Mouse (Mus musculus): ENCODE results near the gene Sirt1. TPM values are rescaled to one million over a fixed set of nuclear protein-coding genes. Genes with fewer than 3 reads are reported as not detected.
"Not testable (repeated sequence)": the region's sequence is repeated elsewhere in the genome, so short reads cannot be mapped to it uniquely, and the experiment has no call there.

The Sirt1 gene
- polyA plus RNA-seq, 1 experiment from 2014 or later: 5.6 TPM

DNA sequence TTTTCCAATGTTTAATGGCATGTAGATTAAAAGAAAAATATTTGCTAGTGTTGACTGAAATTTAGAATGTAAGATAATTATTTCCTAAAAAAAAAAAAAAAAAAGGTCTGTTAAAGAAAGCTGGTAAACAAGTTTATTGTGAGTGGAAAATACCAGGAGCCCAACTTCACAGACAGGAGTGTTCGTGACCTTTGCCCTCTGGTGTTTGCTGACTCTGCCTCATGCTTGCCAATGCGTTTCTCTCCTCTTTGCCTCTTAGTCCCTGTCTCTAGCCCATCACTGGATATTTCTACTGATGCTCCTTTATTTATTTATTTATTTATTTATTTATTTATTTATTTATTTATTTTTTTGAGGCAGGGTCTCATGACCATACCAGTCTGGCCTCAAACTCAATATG lies 22.1 kb upstream of the Sirt1 start:
- WGBS (ENCODE audit: insufficient replicate concordance): 86% methylated on average over 2 of the region's 2 CpGs
- ATAC-seq (replicated peaks; ENCODE audit: insufficient number of reproducible peaks, low FRiP score, low TSS enrichment): no peak
- Histone ChIP-seq H3K4me2 (no peak overlapping the region), H3K9ac (ENCODE audit: low read depth, low read length) (no peak overlapping the region), H3K4me3 (ENCODE audit: low read depth, low read length) (no peak overlapping the region), H3K4me1 (ENCODE audit: control insufficient read depth, insufficient read depth, low read length) (no peaks in the 10 kb centered on the region), H3K9me3 (replicated peaks; ENCODE audit: control insufficient read depth, low read length) (no peaks in the 10 kb centered on the region), H3K27ac (ENCODE audit: low read depth, low read length) (no peak overlapping the region), H3K27me3 (ENCODE audit: control insufficient read depth, insufficient read depth, low read length) (no peaks in the 10 kb centered on the region), H3K36me3 (ENCODE audit: control insufficient read depth, insufficient read depth, low read length) (no peaks in the 10 kb centered on the region)

DNA sequence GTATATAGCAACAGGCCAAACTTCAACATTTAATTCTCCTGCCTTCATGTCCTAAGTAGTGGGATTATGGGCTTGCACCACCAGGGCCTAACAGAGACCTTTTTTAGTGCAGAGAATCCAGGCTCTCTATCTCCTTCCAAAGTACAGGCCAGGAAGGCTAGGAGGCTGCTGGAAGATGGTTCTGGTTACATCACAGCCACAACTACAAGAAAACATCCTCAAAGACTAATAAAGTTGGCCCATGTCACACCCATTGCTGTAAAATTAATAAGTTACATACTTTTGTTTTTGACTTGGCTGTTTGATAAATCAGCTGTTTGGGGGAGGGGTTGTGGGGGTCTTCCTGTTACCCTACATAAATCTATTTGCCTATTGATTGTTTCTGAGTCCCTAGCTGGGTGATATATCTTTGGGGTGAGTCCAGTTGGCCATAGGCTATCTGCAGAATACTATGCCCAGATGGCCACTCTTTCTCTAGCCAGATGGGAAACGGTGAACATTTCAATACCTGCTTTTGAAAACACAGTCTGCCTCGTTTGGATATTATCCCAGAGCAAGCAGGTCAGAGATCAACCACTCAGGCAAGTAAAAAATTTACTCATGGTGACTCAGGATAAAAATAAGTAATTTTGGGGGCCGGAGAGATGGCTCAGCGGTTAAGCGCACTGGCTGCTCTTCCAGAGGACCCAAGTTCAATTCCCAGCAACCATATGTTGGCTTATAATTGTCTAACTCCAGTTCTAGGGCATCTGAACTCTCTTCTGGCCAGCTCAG lies 21.4 kb upstream of the Sirt1 start:
- no peaks in the 10 kb centered on the region for H3K27me3 ChIP-seq (ENCODE audit: control insufficient read depth, insufficient read depth, low read length)
- H3K9me3 ChIP-seq (replicated peaks; ENCODE audit: control insufficient read depth, low read length): no peaks in the 10 kb centered on the region
- ATAC-seq (replicated peaks; ENCODE audit: insufficient number of reproducible peaks, low FRiP score, low TSS enrichment): no peak
- H3K4me3 ChIP-seq (ENCODE audit: low read depth, low read length): no peak overlapping the region
- 85% methylated on average over 5 of the region's 5 CpGs for WGBS (ENCODE audit: insufficient replicate concordance)
- H3K9ac ChIP-seq (ENCODE audit: low read depth, low read length): no peak overlapping the region
- H3K4me1 ChIP-seq (ENCODE audit: control insufficient read depth, insufficient read depth, low read length): no peaks in the 10 kb centered on the region
- H3K36me3 ChIP-seq (ENCODE audit: control insufficient read depth, insufficient read depth, low read length): no peaks in the 10 kb centered on the region
- H3K27ac ChIP-seq (ENCODE audit: low read depth, low read length): no peak overlapping the region
- H3K4me2 ChIP-seq: no peak overlapping the region

DNA sequence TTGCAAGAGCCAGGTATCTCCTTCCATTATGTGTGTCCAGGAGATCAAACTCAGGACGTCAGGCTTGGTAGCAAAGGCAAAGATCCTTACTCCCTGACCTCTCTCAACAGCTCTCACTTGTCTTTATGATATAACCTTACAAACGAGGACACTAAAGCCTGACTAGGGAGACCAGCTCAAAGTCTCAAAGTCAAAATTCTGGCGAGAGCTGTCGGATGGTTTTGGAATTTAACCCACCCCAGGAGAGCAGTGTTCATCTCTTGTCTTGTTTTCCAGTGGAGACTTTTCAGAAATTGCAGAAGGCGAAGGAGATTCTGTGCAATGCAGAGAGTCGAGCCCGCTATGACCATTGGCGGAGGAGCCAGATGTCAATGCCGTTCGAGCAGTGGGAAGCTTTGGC lies 15.5 kb upstream of the Sirt1 start:
- Histone ChIP-seq H3K27ac (ENCODE audit: low read depth, low read length) (no peak overlapping the region), H3K27me3 (ENCODE audit: control insufficient read depth, insufficient read depth, low read length) (no peaks in the 10 kb centered on the region), H3K4me3 (ENCODE audit: low read depth, low read length) (no peak overlapping the region), H3K4me1 (ENCODE audit: control insufficient read depth, insufficient read depth, low read length) (no peaks in the 10 kb centered on the region), H3K36me3 (ENCODE audit: control insufficient read depth, insufficient read depth, low read length) (no peaks in the 10 kb centered on the region), H3K9ac (ENCODE audit: low read depth, low read length) (no peak overlapping the region), H3K4me2 (no peak overlapping the region), H3K9me3 (replicated peaks; ENCODE audit: control insufficient read depth, low read length) (no peaks in the 10 kb centered on the region)
- 84% methylated on average over 10 of the region's 10 CpGs for WGBS (ENCODE audit: insufficient replicate concordance)
- ATAC-seq (replicated peaks; ENCODE audit: insufficient number of reproducible peaks, low FRiP score, low TSS enrichment): no peak

DNA sequence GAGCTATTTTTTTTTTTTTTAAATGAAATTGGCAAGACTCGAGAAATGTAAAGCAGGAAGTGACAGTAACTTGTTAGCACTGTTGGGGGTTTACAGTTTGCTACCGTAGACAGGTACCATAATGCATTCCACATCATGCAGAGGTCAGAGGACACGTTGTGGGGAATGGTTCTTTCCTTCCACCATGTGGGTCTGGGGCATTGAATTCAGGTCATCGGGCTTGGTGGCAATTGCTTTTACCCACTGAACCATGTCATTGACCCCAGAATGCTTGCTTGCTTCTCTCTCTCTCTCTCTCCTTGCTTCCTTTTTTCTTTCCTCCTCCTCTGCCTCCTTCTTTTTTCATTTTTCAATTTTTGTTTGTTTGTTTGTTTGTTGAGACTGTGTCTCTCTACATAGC lies 7.4 kb upstream of the Sirt1 start:
- no peaks in the 10 kb centered on the region for H3K9me3 ChIP-seq (replicated peaks; ENCODE audit: control insufficient read depth, low read length)
- H3K27ac ChIP-seq (ENCODE audit: low read depth, low read length): no peak overlapping the region
- H3K4me3 ChIP-seq (ENCODE audit: low read depth, low read length): no peak overlapping the region
- ATAC-seq (replicated peaks; ENCODE audit: insufficient number of reproducible peaks, low FRiP score, low TSS enrichment): no peak
- no peaks in the 10 kb centered on the region for H3K4me1 ChIP-seq (ENCODE audit: control insufficient read depth, insufficient read depth, low read length)
- H3K36me3 ChIP-seq (ENCODE audit: control insufficient read depth, insufficient read depth, low read length): no peaks in the 10 kb centered on the region
- no peak overlapping the region for H3K9ac ChIP-seq (ENCODE audit: low read depth, low read length)
- H3K27me3 ChIP-seq (ENCODE audit: control insufficient read depth, insufficient read depth, low read length): no peaks in the 10 kb centered on the region
- 74% methylated on average over 4 of the region's 4 CpGs for WGBS (ENCODE audit: insufficient replicate concordance)
- H3K4me2 ChIP-seq: no peak overlapping the region

DNA sequence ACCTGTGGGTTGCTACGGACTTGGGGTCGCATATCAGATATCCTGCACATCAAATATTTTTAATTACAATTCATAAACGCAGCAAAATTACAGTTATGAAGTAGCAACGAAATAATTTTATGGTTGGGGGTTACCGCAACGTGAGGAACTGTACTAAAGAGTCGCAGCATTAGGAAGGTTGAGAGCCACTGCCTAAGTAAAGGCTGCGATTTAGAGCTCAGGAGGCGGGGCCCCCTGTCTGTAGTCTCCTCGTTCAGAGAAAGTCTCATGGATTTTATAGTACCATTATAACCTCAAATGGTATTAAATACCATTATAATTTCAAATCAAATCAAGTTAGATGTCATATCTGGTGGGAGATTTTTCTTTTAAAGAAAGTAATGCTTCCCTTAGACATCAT lies 5.5 kb upstream of the Sirt1 start:
- WGBS (ENCODE audit: insufficient replicate concordance): 3% methylated on average over 10 of the region's 10 CpGs
- no peaks in the 10 kb centered on the region for H3K4me1 ChIP-seq (ENCODE audit: control insufficient read depth, insufficient read depth, low read length)
- H3K36me3 ChIP-seq (ENCODE audit: control insufficient read depth, insufficient read depth, low read length): no peaks in the 10 kb centered on the region
- peak overlapping the region; percentile 75 for H3K9ac ChIP-seq (ENCODE audit: low read depth, low read length)
- no peaks in the 10 kb centered on the region for H3K27me3 ChIP-seq (ENCODE audit: control insufficient read depth, insufficient read depth, low read length)
- H3K4me3 ChIP-seq (ENCODE audit: low read depth, low read length): peak overlapping the region; percentile 53
- H3K9me3 ChIP-seq (replicated peaks; ENCODE audit: control insufficient read depth, low read length): no peaks in the 10 kb centered on the region
- ATAC-seq (replicated peaks; ENCODE audit: insufficient number of reproducible peaks, low FRiP score, low TSS enrichment): no peak
- H3K4me2 ChIP-seq: peak overlapping the region; percentile 71
- peak overlapping the region; percentile 81 for H3K27ac ChIP-seq (ENCODE audit: low read depth, low read length)

DNA sequence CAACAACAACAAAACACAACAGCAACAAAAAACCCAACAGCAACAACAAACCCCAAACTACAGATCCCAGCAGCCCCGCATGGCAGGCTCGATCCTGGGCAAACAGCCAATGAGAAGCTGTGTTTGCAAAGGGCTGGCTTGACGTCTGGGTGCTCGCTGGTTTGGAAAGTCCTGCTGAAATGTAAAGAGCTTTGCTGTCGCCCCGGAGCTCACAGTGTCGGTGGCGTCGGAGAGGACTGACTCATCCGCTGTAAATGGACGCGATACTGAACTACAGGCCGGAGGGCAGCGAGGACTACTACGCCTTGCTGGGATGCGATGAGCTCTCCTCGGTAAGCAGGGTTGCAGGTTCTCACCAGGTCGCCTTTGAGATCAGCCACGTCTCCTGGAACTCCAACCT lies 4.9 kb upstream of the Sirt1 start:
- ATAC-seq (replicated peaks; ENCODE audit: insufficient number of reproducible peaks, low FRiP score, low TSS enrichment): peak; percentile 80
- Histone ChIP-seq H3K27ac (ENCODE audit: low read depth, low read length) (peak overlapping the region; percentile 81), H3K4me1 (ENCODE audit: control insufficient read depth, insufficient read depth, low read length) (no peaks in the 10 kb centered on the region), H3K9ac (ENCODE audit: low read depth, low read length) (peak overlapping the region; percentile 75), H3K36me3 (ENCODE audit: control insufficient read depth, insufficient read depth, low read length) (no peaks in the 10 kb centered on the region), H3K4me3 (ENCODE audit: low read depth, low read length) (peak overlapping the region; percentile 53), H3K27me3 (ENCODE audit: control insufficient read depth, insufficient read depth, low read length) (no peaks in the 10 kb centered on the region), H3K9me3 (replicated peaks; ENCODE audit: control insufficient read depth, low read length) (no peaks in the 10 kb centered on the region), H3K4me2 (peak overlapping the region; percentile 71)
- 0% methylated on average over 19 of the region's 19 CpGs for WGBS (ENCODE audit: insufficient replicate concordance)

DNA sequence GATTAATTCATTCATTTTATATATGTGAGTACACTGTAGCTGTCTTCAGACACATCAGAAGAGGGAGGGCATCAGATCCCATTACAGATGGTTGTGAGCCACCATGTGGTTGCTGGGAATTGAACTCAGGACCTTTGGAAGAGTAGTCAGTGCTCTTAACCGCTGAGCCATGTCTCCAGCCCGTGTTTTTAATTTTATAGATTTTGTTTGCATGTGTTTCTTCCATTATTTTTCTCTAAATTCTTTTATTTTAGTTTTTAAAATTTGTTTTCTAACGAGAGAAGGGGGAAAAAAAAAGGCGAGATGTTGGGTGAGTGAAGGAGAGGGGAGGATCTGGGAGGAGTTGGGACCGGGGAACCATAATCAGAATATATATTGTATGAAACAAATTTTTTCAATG lies 4.4 kb upstream of the Sirt1 start:
- Histone ChIP-seq H3K27ac (ENCODE audit: low read depth, low read length) (0 out of 2 replicates have a peak overlapping the region, but pooled peaks have one; percentile 81), H3K4me2 (peak overlapping the region; percentile 71), H3K9ac (ENCODE audit: low read depth, low read length) (peak overlapping the region; percentile 54; the same call in 1 of the 2 replicates), H3K4me3 (ENCODE audit: low read depth, low read length) (peak overlapping the region; percentile 53)
- H3K36me3 ChIP-seq (ENCODE audit: control insufficient read depth, insufficient read depth, low read length); H3K27me3 ChIP-seq (ENCODE audit: control insufficient read depth, insufficient read depth, low read length); H3K9me3 ChIP-seq (replicated peaks; ENCODE audit: control insufficient read depth, low read length); H3K4me1 ChIP-seq (ENCODE audit: control insufficient read depth, insufficient read depth, low read length); ATAC-seq (replicated peaks; ENCODE audit: insufficient number of reproducible peaks, low FRiP score, low TSS enrichment): not testable (repeated sequence)
- 26% methylated on average over 5 of the region's 5 CpGs for WGBS (ENCODE audit: insufficient replicate concordance)

DNA sequence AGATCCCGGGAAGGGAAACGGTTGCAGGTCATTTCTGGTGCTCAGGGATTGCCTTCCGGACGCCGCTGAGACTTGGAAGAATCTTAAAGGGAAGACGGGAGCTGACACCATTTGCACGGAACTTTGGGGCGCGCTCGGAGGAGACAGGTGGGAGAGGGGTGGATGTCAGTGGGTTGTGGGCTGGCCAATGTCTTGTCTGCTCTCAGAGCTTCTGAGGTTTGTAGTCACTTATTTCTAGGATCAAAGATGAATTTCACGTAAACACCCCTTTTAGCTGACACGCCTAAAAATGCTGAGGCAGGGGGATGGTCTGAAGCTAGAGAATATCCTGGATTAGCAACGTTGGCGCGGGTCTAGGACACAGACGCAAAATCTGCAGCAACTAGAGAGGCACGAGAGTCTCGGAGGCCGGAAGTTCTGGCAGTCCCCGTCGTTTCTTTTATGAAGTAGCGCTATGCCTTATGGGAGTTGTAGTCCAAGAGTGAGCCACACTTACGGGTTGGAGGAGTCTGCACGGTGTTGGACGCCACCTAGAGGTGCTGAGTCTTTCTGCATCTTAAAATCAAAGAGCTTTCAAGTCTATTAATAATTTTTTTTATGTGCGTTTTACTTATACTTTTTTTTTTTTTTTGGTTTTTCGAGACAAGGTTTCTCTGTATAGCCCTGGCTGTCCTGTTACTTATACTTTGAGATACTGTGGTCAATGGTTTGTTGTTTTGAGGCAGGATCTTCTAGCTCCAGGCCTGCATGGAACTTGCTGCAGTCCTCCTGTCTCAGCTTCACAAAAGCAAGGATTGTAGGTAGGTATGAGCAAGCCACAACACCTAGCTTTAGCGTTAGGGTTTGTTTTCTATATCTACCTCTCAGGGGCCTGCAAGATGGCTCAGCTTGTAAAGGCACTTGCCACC lies 1.1 kb upstream of the Sirt1 start, which contains the start of gene Dnajc12:
Gene Dnajc12, plus strand, starts transcription at position 72 of the 908 bp plus-strand sequence.
- peak within 1 kb of the TSS; percentile 7; the same call in 1 of the 2 replicates for H3K27ac ChIP-seq (ENCODE audit: low read depth, low read length)
- under 1% methylated on average over 28 of the region's 28 CpGs for WGBS (ENCODE audit: insufficient replicate concordance)
- H3K4me3 ChIP-seq (ENCODE audit: low read depth, low read length): peak within 1 kb of the TSS; percentile 51
- H3K36me3 ChIP-seq (ENCODE audit: control insufficient read depth, insufficient read depth, low read length): no peaks in the 10 kb centered on the region
- no peaks in the 10 kb centered on the region for H3K4me1 ChIP-seq (ENCODE audit: control insufficient read depth, insufficient read depth, low read length)
- no peaks in the 10 kb centered on the region for H3K9me3 ChIP-seq (replicated peaks; ENCODE audit: control insufficient read depth, low read length)
- ATAC-seq (replicated peaks; ENCODE audit: insufficient number of reproducible peaks, low FRiP score, low TSS enrichment): peak; percentile 84
- H3K27me3 ChIP-seq (ENCODE audit: control insufficient read depth, insufficient read depth, low read length): 0 out of 2 replicates have a peak, but pooled peaks cover 3% of the 10 kb centered on the region
- peak within 1 kb of the TSS; percentile 69 for H3K9ac ChIP-seq (ENCODE audit: low read depth, low read length)
- peak within 1 kb of the TSS; percentile 68 for H3K4me2 ChIP-seq

All from heart, embryonic 11.5 days (tissue).